Mouse (Mus musculus) G1E (cell line): ENCODE measurements around the gene Eefsec.

ENCODE experiments used
- CTCF ChIP-seq: IDR thresholded peaks from 2 replicates; pipeline ENCODE4 v1.5.1; 2012; ENCODE audit warnings: low read depth, low read length, inconsistent platforms, mixed read lengths
- GATA1 ChIP-seq: IDR thresholded peaks from 2 replicates; pipeline ENCODE4 v1.6.1; 2012; ENCODE audit warnings: borderline replicate concordance, low read length, inconsistent platforms, mixed read lengths
- GATA2 ChIP-seq: IDR thresholded peaks from 2 replicates; pipeline ENCODE4 v1.6.1; 2012; ENCODE audit warnings: low read depth, low read length, inconsistent platforms, borderline replicate concordance
- POLR2AphosphoS5 ChIP-seq: IDR thresholded peaks from 2 replicates; pipeline ENCODE4 v1.6.1; 2012; ENCODE audit warnings: low read depth, low read length, inconsistent platforms; ENCODE audit not compliant: insufficient replicate concordance

GRCm38 (mm10) chr6:88207403-88208033 lies 238.8 kb downstream of the Eefsec start:
- TF ChIP-seq GATA1, result no peak
- peak; percentile 98; the same call in 1 of the 2 replicates for TF ChIP-seq POLR2AphosphoS5
- TF ChIP-seq CTCF, result no peak
- TF ChIP-seq GATA2, result no peak
